Mouse (Mus musculus) embryonic fibroblast, embryonic 13.5 days (primary cell): ENCODE results near the gene Ccdc24. TPM values are rescaled to one million over a fixed set of nuclear protein-coding genes. Genes with fewer than 3 reads are reported as not detected.
A peak's percentile ranks its signal among the peaks of the same experiment; 100 is the strongest.

Source experiments
- H3K27ac ChIP-seq: 2 replicates; pipeline ENCODE4 v1.5.1; 2012; ENCODE audit warnings: low read length, control low read depth, inconsistent platforms; ENCODE audit not compliant: insufficient read depth
- H3K4me1 ChIP-seq: 2 replicates; pipeline ENCODE4 v1.6.1; 2011; ENCODE audit warnings: low read length; ENCODE audit not compliant: control insufficient read depth, insufficient read depth
- H3K4me3 ChIP-seq: 2 replicates; pipeline ENCODE4 v1.5.1; 2011; ENCODE audit warnings: mild to moderate bottlenecking, control low read depth, low read length; ENCODE audit not compliant: insufficient read depth
- CTCF ChIP-seq: IDR thresholded peaks from 2 replicates; pipeline ENCODE4 v1.5.1; 2011; ENCODE audit warnings: mild to moderate bottlenecking, control low read depth, low read length, moderate library complexity, borderline replicate concordance; ENCODE audit not compliant: insufficient read depth
- POLR2A ChIP-seq: IDR thresholded peaks from 2 replicates; pipeline ENCODE4 v1.6.1; 2011; ENCODE audit warnings: low read depth, mild to moderate bottlenecking, control low read depth, low read length, moderate library complexity
- polyA plus RNA-seq: library from polyadenylated mRNA; stranded (reverse); fragments of >200 nt; gene quantifications from 2 replicates; pipeline ENCODE4 v1.2.4, GENCODE M21; 2011; ENCODE audit warnings: low read depth; ENCODE audit not compliant: missing spikeins, insufficient read length

The Ccdc24 gene
- polyA plus RNA-seq, 1 experiment: 2.5 TPM

- Histone ChIP-seq H3K4me3 (no peak overlapping the region), H3K27ac (no peak overlapping the region), H3K4me1 (no peaks in the 10 kb centered on the region)
- no peak for TF ChIP-seq POLR2A
- no peak for TF ChIP-seq CTCF
Measured at GRCm38 (mm10) chr4:117893376-117893775, 21.0 kb upstream of the Ccdc24 start.

GRCm38 (mm10) chr4:117891738-117892161 lies 19.4 kb upstream of the Ccdc24 start, which contains the start of gene Dph2:
TSS of gene Dph2 (minus strand) at chr4:117892032.
- TF ChIP-seq CTCF: no peak
- TF ChIP-seq POLR2A: peak; percentile 48; the same call in 1 of the 2 replicates
- Histone ChIP-seq H3K27ac (no peak within 1 kb of the TSS), H3K4me1 (no peaks in the 10 kb centered on the region), H3K4me3 (peak within 1 kb of the TSS; percentile 92)

GRCm38 (mm10) chr4:117890750-117891149 lies 18.4 kb upstream of the Ccdc24 start:
- Histone ChIP-seq H3K4me3 (peak overlapping the region; percentile 92), H3K4me1 (no peaks in the 10 kb centered on the region), H3K27ac (no peak overlapping the region)
- TF ChIP-seq POLR2A (no peak), CTCF (no peak)

- TF ChIP-seq POLR2A (no peak), CTCF (no peak)
- Histone ChIP-seq H3K27ac (no peak overlapping the region), H3K4me1 (no peaks in the 10 kb centered on the region), H3K4me3 (no peak overlapping the region)
Measured at GRCm38 (mm10) chr4:117890031-117890430, 17.7 kb upstream of the Ccdc24 start.

GRCm38 (mm10) chr4:117889471-117889870 lies 17.1 kb upstream of the Ccdc24 start:
- no peak overlapping the region for H3K4me3 ChIP-seq
- no peak overlapping the region for H3K27ac ChIP-seq
- TF ChIP-seq CTCF: no peak
- TF ChIP-seq POLR2A: no peak
- H3K4me1 ChIP-seq: no peaks in the 10 kb centered on the region; the same call in 1 of the 2 replicates

GRCm38 (mm10) chr4:117887920-117888319 lies 15.6 kb upstream of the Ccdc24 start:
- TF ChIP-seq CTCF (no peak), POLR2A (0 out of 2 replicates have a peak, but pooled peaks have one; percentile 16)
- Histone ChIP-seq H3K4me1 (no peaks in the 10 kb centered on the region; the same call in 1 of the 2 replicates), H3K4me3 (no peak overlapping the region), H3K27ac (no peak overlapping the region)

GRCm38 (mm10) chr4:117887133-117887532 lies 14.8 kb upstream of the Ccdc24 start, which contains the start of gene Atp6v0b:
TSS of gene Atp6v0b (minus strand) at chr4:117887333.
- Histone ChIP-seq H3K4me1 (no peaks in the 10 kb centered on the region; the same call in 1 of the 2 replicates), H3K27ac (no peak within 1 kb of the TSS), H3K4me3 (peak within 1 kb of the TSS; percentile 76)
- TF ChIP-seq POLR2A: peak; percentile 80
- TF ChIP-seq CTCF: no peak

- Histone ChIP-seq H3K4me3 (peak overlapping the region; percentile 76), H3K4me1 (no peaks in the 10 kb centered on the region; the same call in 1 of the 2 replicates), H3K27ac (no peak overlapping the region)
- TF ChIP-seq POLR2A (no peak), CTCF (no peak)
Measured at GRCm38 (mm10) chr4:117886644-117887043, 14.3 kb upstream of the Ccdc24 start.

GRCm38 (mm10) chr4:117885994-117886393 lies 13.6 kb upstream of the Ccdc24 start:
- Histone ChIP-seq H3K4me3 (peak overlapping the region; percentile 76), H3K27ac (no peak overlapping the region), H3K4me1 (no peaks in the 10 kb centered on the region; the same call in 1 of the 2 replicates)
- TF ChIP-seq POLR2A: no peak
- no peak for TF ChIP-seq CTCF

- Histone ChIP-seq H3K4me1 (no peaks in the 10 kb centered on the region; the same call in 1 of the 2 replicates), H3K27ac (no peak overlapping the region), H3K4me3 (no peak overlapping the region)
- TF ChIP-seq POLR2A (no peak), CTCF (no peak)
Measured at GRCm38 (mm10) chr4:117885093-117885492, 12.7 kb upstream of the Ccdc24 start.
